Mouse (Mus musculus) layer of hippocampus, adult 9-10 months (tissue): Measurements from ENCODE around the gene Polr2a.

ENCODE experiments used
- DNase-seq: peaks from one replicate; pipeline ENCODE4 v3.0.0; 2022; ENCODE audit warnings: low spot score

Gene Polr2a

DNA sequence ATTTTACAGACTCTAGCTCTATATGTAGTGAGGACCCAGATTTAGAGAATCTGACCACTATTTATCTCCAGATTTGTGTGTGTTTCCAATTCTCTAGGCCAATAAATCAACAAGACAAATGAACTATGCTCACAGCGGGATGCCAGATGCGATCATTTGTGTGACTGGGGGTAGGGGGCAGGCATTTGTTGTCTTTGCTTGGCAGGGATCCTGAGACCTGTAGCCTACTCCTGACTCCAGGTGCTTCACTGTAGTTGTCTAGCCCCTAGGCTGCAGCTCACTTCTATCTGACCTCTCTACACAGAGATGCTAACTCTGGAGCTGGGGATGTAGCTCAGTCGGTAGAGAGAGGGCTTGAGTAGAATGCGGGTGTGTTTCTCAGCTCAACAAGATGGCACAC is 23.4 kb upstream of the Polr2a start:
- no peak for DNase-seq

DNA sequence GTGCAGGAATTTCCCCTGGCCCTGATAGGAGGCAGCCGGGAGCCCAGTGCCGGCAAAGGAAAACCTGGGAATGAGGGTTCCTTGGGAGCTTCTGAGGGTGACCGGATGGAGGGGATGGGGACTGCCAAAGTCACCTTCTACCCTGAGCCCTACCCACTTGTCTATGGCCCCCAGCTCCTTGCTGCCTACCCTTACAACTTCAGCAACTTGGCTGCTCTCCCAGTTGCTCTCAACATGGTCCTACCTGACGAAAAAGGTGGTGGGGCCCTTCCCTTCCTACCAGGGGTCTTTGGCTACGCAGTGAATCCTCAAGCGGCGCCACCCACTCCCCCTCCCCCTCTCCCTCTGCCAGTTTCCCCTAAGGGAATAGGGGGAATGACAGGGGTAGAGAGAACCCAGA is 20.5 kb upstream of the Polr2a start:
- DNase-seq: no peak

DNA sequence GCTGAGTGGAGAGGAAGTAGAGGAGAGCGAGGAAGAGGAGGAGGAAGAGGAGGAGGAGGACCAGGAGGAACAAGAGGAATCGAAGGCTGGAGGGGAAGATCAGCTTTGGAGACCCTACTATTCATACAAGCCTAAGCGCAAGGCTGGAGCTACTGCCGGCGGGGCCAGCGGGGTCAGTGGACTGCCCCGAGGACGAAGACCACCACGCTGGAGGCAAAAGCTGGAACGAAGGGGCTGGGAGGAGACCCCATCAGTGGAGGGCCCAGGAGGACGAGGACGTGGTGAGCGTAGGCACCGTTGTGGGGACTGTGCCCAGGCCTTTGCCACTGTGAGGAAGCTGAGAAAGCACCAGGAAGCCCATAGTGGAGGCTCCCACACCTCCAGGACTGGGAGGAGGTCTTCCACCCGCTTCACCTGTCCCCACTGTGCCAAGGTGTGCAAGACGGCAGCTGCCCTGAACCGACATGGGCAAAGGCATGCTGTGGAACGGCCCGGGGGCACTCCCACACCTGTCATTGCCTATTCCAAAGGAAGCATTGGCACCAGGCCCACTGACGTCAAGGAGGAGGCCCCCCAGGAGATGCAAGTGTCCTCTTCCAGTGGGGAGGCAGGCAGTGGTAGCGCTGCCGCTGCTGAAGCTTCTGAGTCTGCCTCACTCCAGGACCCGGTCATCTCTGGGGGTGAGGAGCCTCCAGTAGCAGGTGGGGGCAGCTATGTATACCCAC is 20.0 kb upstream of the Polr2a start:
- no peak for DNase-seq

DNA sequence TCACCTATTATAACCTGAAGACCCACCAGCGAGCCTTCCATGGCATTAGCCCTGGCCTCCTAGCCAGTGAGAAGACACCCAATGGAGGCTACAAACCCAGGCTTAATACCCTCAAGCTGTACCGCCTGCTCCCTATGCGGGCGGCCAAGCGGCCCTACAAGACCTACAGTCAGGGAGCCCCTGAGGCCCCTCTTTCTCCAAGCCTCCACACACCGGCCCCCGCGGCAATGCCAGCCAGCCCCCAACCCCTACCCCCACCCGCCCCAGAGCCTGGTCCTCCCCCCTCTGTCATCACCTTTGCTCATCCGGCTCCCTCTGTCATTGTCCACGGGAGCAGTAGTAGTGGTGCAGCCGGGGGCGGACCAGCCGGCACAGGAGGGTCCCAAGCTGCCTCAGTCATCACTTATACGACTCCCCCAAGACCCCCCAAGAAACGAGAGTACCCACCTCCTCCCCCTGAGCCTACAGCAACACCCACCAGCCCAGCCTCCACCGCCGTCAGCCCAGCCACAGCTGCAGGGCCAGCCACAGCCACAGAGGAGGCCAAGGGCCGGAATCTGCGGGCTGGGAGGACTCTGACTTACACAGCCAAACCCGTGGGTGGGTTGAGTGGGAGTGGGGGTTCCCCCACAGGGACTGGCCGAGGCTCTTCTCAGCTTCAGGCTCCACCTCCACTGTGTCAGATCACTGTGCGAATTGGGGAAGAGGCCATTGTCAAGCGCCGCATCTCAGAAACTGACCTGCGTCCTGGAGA is 19.2 kb upstream of the Polr2a start:
- DNase-seq: no peak

DNA sequence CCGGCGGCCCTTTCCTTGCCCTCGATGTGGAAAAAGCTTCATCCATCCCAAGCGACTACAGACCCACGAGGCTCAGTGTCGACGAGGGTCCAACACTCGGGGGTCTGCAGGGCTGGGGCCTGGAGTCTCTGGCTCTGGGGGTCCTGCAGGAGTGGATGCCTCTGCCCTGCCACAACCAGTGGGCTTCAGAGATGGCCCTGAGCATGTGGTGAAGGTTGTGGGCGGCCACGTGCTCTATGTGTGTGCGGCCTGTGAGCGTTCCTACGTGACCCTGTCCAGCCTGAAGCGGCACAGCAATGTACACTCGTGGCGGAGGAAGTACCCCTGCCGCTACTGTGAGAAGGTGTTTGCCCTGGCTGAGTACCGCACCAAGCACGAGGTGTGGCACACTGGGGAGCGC is 18.1 kb upstream of the Polr2a start:
- no peak for DNase-seq

DNA sequence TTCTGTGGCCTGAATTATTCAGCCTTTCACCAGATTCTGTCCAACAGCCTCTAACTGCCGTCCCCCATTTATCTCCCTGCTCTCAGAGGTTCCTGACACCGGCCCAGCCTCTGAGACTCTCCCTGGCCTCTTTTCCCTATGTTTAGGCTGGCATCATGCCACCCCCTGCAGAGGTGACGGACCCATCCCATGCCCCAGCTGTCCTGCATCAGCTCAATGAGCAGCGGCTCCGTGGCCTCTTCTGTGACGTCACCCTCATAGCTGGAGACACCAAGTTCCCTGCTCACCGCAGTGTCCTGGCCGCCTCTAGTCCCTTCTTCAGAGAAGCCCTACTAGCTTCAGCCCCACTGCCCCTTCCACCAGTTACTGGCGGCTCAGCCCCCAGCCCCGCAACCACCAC is 17.3 kb upstream of the Polr2a start:
- no peak for DNase-seq

DNA sequence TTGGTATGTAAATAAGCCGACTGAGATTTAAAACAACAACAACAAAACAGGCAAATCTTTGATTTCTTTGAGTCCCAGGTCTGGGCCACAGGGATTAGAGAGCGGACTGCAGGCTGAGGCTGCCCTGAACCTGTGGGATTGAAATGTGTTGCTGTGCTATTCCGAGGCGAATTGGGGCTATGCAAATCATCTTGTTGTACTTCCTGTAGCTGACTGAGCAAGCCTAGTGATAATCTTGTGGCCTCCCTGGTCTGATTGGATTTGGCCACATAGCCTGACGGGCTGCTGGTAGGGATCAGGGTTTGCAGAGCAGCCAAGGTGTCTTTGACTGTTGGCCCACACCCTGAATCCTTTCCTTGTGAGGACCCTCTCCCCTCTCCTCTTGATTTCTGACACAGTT is 16.5 kb upstream of the Polr2a start:
- DNase-seq: no peak

DNA sequence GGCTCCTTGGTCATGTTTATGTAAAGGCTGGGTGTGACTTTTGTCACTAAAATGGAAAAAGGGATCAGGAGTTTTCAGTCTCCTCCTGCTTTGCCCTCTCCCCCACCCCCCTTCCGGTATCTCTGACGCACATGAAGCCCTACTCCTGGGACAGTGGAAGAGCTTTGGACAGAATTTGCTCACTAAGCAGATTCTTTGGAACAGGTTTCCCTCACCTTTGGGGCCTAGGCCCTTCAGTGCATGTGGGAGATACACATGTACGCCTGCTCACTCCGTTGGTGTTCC is 9.1 kb upstream of the Polr2a start:
- no peak for DNase-seq

DNA sequence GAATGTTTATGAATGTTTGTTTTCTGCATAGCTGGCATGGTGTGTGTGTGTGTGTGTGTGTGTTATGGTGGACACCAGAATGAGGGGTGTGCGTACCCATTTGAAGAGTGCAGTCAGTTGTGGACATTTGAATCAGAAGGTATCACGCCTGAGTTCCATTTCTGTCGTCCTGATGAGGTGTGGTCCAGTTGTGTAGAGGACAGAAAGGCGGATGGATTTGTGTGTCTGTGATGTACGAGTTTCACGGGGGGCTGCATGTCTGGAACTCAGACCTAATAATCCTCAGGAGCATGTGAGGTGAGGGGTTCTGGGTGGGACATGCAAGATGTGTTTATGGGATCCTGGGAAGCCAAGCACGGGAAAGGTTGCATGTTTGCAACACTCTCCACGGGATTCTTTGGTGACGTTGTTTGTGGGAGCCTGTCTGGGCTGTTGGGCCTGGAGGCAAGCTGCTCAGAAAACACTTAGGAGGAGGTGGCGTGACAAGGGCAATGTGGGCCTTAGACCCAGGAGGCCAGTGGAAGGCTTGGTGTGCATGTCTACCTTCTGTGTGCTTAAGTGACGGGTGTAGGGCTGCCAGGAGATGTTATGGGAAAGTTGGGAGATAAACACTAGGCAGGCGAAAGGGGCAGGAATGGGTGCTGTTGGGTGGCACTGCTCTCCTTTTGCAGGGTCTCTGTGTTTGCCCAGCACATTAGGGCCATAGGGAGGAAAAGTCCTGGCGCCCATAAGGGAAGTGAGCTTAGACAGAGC is 8.6 kb upstream of the Polr2a start:
- no peak for DNase-seq

DNA sequence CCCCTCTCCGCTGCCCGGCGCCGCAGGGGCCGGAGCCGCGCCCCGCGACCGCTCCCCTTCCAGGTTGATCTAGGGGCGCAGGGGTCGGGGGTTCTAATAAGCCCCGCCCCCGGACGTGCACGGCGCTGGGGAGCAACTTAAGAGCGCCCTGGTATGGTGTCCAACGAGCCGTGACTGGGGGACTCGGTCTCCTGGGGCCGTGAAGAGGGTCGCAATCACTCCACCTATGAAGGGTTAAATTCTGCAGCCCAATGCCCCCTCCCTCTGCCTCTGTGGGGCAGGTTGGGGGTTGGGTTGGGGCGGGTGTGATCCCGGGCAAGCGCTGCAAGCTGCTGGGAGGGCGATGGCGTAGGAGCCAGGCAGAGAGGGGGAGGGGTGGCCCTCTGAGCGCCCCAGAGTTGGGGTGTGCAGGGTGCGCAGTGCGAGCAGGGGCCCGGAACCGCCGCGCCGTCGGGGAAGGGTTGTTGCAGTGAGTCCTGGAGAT is 7.7 kb upstream of the Polr2a start:
- DNase-seq: no peak

DNA sequence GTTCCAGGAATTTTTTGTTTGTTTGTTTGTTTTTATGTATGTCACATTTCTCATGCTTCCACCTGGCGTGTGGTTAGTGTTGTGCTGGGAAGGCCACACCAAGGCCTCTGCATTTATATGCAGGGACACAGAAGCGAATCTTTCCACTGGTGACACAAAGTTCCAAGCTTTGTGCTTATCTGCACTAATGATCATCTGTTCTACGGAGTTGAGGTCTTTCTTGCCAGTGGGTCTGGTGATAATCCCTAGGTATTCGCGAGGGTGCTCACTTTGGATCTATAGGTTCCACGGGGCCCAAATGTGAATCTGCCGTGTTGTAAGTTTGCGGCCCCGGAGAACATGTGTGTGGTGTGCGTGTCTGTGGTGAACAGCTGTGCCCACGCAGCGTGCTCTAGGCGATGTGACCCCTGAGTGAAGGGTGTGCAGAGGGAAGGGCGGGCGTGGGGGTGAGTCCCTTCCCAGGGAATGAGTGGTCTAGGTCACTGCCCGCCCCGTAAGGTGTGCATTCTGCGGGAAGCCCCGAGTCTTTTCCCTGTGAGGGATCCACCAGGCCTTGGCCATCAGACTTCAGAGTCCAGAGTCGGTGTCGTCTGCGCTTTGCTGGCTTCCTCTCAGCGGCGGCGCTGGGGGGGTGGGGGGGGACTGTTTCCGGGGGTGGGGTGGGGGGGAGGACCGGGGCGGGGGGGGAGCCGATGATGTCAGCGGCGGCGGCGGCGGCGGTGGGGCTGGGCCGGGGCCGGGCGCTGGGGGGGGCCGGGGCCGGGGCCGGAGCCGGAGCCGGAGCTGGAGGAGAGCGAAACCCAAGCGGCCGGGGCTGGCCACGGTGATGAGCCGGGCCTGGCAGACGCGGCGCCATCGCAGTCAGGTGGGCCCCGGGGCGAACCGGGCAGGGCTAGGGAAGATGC is 7.0 kb upstream of the Polr2a start, which contains the start of gene Zbtb4:
TSS of gene Zbtb4 (plus strand) at position 692 of the 905 bp plus-strand sequence.
- no peak for DNase-seq

DNA sequence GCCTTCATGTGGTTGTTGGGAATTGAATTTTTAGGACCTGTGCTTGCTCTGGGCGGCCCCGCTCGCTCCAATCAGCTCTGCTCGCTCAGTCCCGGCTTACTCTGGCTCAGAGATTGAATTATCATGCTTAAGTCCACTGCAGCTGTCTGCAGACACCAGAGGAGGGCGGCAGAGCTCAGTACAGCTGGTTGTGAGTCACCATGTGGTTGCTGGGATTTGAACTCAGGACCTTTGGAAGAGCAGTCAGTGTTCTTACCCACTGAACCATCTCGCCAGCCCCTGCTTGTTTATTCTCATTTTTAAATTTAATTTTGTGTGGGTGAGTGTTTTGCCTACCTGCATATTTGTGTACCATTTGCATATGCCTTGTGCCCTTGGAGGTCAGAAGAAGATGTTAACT is 5.1 kb upstream of the Polr2a start:
- DNase-seq: no peak

DNA sequence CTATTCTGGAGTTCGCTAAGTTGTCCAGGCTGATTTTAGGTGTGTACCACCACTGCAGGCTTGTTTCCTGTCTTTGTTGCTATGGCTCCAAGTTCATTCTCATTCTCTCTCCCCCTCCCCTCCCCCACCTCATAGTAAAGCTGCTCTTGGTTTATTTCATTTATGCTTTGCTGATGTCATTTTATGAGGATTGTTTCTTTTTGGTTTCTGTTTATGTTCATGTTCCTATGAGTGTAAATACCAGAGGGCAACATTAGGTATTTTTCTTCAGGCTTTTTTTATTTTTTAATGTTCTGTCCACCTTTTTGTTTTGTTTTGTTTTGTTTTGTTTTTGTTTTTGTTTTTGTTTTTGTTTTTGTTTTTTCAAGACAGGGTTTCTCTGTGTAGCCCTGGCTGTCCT is 3.4 kb upstream of the Polr2a start, which contains the start of gene Slc35g3:
TSS of gene Slc35g3 (minus strand) at position 101 of the 400 bp plus-strand sequence.
- no peak for DNase-seq

DNA sequence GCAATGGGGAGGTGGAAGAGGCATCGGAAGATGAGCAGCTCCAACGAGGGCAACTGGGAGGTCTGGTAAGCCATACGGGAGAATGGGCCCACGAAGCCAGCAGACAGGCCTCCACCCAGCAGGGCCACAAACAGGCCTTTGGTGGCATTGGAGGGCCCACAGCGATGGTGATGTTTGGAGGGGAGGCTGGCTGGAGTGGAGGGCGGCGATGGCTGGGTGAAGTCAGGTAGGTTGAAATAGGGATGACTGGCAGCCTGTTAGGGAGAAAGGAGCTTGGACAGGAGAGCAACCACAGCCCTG is 2.4 kb upstream of the Polr2a start:
- no peak for DNase-seq

DNA sequence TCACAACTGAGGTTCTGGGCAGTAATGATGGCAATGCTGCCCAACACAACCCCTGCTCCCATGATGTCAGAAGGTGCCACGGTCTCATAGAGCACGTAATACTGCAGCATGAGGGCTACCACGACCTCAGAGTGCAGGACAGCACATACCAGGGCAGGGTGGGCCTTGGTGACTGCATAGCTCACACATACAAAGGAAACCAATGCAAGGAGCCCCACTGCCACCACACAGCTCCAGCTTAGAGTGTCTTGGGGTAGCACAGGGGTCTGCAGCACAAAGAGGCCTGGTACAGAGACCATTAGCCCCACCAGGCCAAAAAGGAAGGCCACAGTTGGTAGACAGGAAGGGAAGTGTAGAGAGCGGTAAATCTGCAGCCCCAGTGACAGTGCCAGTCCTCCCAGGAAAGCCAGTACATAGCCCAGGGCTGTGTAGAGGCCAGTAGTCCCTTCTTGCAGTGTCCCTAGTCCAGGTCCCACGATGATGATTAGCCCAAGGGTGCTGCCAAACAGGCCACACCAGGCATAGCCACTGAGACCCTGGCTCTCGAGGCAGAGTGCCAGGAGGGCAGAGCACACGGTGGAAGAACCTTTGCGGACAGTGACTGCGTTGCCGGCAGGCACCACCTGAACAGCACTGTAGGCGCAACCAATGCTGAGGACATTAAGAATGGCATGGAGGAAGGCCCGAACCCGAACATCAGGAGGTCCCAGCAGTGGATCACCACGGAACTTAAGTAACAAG is 1.9 kb upstream of the Polr2a start:
- DNase-seq: no peak

DNA sequence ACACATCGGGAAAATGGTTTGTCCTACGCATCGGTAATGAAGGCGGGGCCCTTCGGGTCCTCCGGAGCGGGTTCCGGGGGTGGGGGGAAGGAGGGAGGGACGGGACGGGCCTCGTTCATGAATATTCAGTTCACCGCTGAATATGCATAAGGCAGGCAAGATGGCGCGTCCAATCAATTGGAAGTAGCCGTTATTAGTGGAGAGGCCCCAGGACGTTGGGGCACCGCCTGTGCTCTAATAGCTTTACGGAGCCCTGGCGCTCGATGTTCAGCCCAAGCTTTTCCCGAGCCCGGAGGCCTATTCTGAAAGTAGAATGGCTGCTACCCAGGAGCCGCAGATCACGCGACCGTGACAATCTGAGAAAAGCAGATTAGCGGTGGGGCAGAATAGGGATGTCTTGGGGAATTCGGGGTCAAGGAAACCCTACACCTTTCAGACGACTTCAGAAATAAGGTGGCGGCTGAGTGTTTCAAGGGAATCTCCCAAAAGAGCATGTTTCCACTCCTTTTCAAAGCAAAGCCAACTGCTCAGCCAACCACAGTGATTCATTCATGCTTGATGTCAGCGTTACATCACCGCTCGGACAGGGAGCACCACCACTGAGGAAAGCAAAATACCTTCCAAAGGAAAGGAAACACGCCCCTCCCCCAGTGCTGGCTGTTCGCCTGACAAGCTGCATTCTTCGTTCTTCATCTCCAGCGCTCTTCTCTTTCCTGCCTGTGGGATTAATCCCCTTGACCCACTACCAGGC is 709 bp upstream of the Polr2a start:
- DNase-seq: peak; percentile 66

DNA sequence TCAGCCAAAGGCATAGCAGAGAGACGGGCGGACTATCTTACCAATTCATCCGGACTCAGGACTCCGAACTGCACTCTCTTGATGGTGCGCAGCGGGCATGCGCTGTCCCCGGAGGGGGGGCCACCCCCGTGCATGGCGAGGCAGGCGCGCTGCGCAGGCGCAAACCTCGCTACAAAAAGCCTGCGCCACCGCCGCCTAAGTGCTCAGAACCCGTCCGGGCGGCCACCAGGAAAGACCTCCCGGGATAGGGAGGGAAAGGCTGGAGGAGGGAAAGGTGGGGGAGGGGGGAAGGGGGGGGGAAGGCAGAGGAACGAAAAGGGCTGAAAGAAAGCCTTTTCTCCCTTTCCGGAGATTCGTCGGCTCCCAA is 364 bp downstream of the Polr2a start:
- peak; percentile 94 for DNase-seq

DNA sequence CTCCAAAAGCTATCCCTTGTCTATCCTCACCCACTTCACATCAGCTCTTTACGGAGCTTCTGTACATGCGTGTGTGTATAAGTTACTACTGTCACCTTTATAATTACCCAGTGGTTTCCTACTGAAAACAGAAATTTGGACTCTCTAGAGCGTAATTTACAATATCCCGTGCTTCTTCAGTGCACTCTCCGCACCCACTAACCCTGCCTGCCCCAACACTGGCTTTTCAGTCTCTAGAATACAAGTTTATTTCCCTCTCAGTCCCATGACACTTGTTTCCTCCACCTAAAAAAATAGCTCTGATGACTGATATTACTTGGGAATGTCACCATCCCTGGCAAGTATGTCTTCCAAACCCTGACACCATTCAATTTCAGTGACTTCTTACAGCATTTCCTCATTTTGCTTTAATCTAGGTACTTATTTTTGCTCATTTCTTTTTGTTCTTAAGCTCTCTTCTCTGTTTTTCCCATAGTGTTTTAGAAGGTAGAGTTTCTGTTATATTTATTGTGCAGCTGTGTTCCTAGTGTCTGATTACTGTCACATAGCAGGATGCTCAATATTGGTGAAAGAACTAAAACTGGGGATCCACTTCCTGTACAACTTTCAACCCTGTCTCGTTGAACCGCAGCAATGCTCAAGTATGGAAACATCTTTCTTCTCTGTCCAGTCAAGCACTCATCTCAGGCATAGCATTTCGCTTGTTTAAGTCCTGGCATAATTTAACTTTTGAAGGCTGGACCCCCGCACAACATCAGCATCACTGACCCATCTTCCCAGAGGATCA is 941 bp downstream of the Polr2a start:
- DNase-seq: no peak

DNA sequence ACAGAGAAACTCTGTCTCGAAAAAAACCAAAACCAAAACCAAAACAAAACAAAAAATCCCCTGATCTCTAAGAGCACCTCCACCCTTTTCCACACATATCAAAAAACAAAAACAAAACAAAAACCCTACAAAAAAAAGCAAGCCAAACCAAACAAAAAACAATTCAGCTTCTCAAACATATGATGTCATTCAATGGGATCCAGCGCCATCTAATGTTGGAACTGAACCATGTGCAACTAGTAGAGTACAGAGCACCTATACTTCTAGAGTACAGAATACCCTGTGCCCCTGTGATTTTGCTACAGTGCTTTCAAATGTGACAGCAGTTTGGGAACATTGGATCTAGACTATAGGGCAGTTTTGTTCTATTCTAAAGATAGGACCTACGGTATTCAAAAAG is 3.7 kb downstream of the Polr2a start:
- DNase-seq: no peak

DNA sequence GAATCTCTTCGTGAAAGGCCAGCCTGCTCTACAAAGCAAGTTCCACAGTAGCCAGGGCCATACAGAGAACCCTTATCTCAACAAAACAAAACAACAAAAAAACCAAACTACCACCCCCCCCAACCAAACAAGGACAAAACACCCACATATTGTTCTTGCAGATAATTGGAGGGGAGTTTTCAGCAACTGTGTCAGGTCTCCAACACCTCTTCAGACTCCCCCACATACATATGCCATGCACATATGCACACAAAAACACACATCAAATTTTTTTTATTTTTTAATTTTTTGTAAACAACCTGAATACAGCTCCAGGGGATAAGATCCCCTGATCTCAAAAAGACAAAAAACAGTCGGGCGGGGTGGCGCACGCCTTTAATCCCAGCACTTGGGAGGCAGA is 4.2 kb downstream of the Polr2a start:
- no peak for DNase-seq
